Mouse (Mus musculus): Measurements from ENCODE around the gene Rgp1.
"Not testable (repeated sequence)": the region's sequence is repeated elsewhere in the genome, so short reads cannot be mapped to it uniquely, and the experiment has no call there.

Gene Rgp1

GRCm38 (mm10) chr4:43578376-43579204 is at the start of gene Rgp1, which contains the start of gene Gba2:
Gene Rgp1, plus strand, starts transcription at chr4:43578715.
Gene Gba2, minus strand, starts transcription at chr4:43578873.
- DNase-seq (ENCODE audit: low spot score) = peak; percentile 70

GRCm38 (mm10) chr4:43530081-43530501 is 48.4 kb upstream of the Rgp1 start:
- no peak for DNase-seq (ENCODE audit: low spot score)

- DNase-seq (ENCODE audit: low spot score) = peak; percentile 67
Measured at GRCm38 (mm10) chr4:43530581-43530980, 47.9 kb upstream of the Rgp1 start.

GRCm38 (mm10) chr4:43533270-43533669 is 45.2 kb upstream of the Rgp1 start:
- no peak for DNase-seq (ENCODE audit: low spot score)

- DNase-seq (ENCODE audit: low spot score) = no peak
Measured at GRCm38 (mm10) chr4:43535628-43536027, 42.9 kb upstream of the Rgp1 start.

- no peak for DNase-seq (ENCODE audit: low spot score)
Measured at GRCm38 (mm10) chr4:43536031-43536430, 42.5 kb upstream of the Rgp1 start.

- no peak for DNase-seq (ENCODE audit: low spot score)
Measured at GRCm38 (mm10) chr4:43542044-43542443, 36.5 kb upstream of the Rgp1 start.

GRCm38 (mm10) chr4:43546375-43547047 is 32.0 kb upstream of the Rgp1 start:
- DNase-seq (ENCODE audit: low spot score) = no peak

- DNase-seq (ENCODE audit: low spot score) = no peak
Measured at GRCm38 (mm10) chr4:43547160-43547559, 31.4 kb upstream of the Rgp1 start.

GRCm38 (mm10) chr4:43549055-43549454 is 29.5 kb upstream of the Rgp1 start:
- no peak for DNase-seq (ENCODE audit: low spot score)

- not testable (repeated sequence) for DNase-seq (ENCODE audit: low spot score)
Measured at GRCm38 (mm10) chr4:43551854-43552253, 26.7 kb upstream of the Rgp1 start.

GRCm38 (mm10) chr4:43552437-43552836 is 26.1 kb upstream of the Rgp1 start:
- DNase-seq (ENCODE audit: low spot score) = peak; percentile 50

GRCm38 (mm10) chr4:43553891-43554290 is 24.6 kb upstream of the Rgp1 start:
- DNase-seq (ENCODE audit: low spot score) = no peak

- no peak for DNase-seq (ENCODE audit: low spot score)
Measured at GRCm38 (mm10) chr4:43555926-43556325, 22.6 kb upstream of the Rgp1 start.

- DNase-seq (ENCODE audit: low spot score) = no peak
Measured at GRCm38 (mm10) chr4:43558028-43558630, 20.4 kb upstream of the Rgp1 start.

GRCm38 (mm10) chr4:43558631-43559356 is 19.7 kb upstream of the Rgp1 start:
- no peak for DNase-seq (ENCODE audit: low spot score)

- no peak for DNase-seq (ENCODE audit: low spot score)
Measured at GRCm38 (mm10) chr4:43559519-43560242, 18.8 kb upstream of the Rgp1 start.

GRCm38 (mm10) chr4:43560243-43560611 is 18.3 kb upstream of the Rgp1 start:
- no peak for DNase-seq (ENCODE audit: low spot score)

GRCm38 (mm10) chr4:43560976-43561375 is 17.5 kb upstream of the Rgp1 start:
- DNase-seq (ENCODE audit: low spot score) = no peak

- DNase-seq (ENCODE audit: low spot score) = no peak
Measured at GRCm38 (mm10) chr4:43561436-43561996, 17.0 kb upstream of the Rgp1 start.
